Mouse (Mus musculus) neural tube, embryonic 13.5 days (tissue): ENCODE results near the gene Fam181b. TPM values are rescaled to one million over a fixed set of nuclear protein-coding genes. Genes with fewer than 3 reads are reported as not detected.

Experiments
- ATAC-seq: fragments of 200-750 bp; cut with Nextera tagmentation; 2 replicates; pipeline ENCODE4 v1.8.0; 2017; ENCODE audit warnings: low read depth, mild to moderate bottlenecking, moderate TSS enrichment, moderate library complexity
- H3K27ac ChIP-seq: fragments of 300-500 bp; sonication (generic); replicated peaks from 2 replicates; pipeline ENCODE4 v1.5.1; 2015; ENCODE audit warnings: moderate library complexity, mild to moderate bottlenecking, inconsistent platforms
- H3K27me3 ChIP-seq: fragments of 300-500 bp; sonication (generic); 2 replicates; pipeline ENCODE4 v1.6.1; 2015; ENCODE audit warnings: mild to moderate bottlenecking, inconsistent platforms
- H3K36me3 ChIP-seq: fragments of 300-500 bp; sonication (generic); 2 replicates; pipeline ENCODE4 v1.6.1; 2015; ENCODE audit warnings: mild to moderate bottlenecking, inconsistent platforms
- H3K4me1 ChIP-seq: fragments of 300-500 bp; sonication (generic); replicated peaks from 2 replicates; pipeline ENCODE4 v1.6.1; 2015; ENCODE audit warnings: inconsistent platforms
- H3K4me2 ChIP-seq: fragments of 300-500 bp; sonication (generic); 2 replicates; pipeline ENCODE4 v1.6.1; 2015; ENCODE audit warnings: inconsistent platforms, mild to moderate bottlenecking, moderate library complexity
- H3K4me3 ChIP-seq: fragments of 300-500 bp; sonication (generic); 2 replicates; pipeline ENCODE4 v1.5.1; 2015; ENCODE audit warnings: mild to moderate bottlenecking, inconsistent platforms
- H3K9ac ChIP-seq: fragments of 300-500 bp; sonication (generic); 2 replicates; pipeline ENCODE4 v1.6.1; 2015; ENCODE audit warnings: moderate library complexity, mild to moderate bottlenecking, inconsistent platforms
- H3K9me3 ChIP-seq: fragments of 300-500 bp; sonication (generic); 2 replicates; pipeline ENCODE4 v1.6.1; 2016; ENCODE audit warnings: inconsistent platforms
- WGBS: fragments of 180-500 bp; shearing (Covaris S2); methylation state at CpG from one replicate; pipeline ENCODE4 v1.1.7; 2015; 5-methylcytosine and 5-hydroxymethylcytosine counted together
- polyA plus RNA-seq: library from polyadenylated mRNA; unstranded; fragments of >200 nt; fragmentation: Nextera tagmentation; extraction: Ambion mirVana; gene quantifications from 2 replicates; pipeline ENCODE4 v1.2.1, GENCODE M21; 2015

The Fam181b gene
- polyA plus RNA-seq, 1 experiment from 2014 or later: 67.4 TPM

- no peaks in the 10 kb centered on the region for H3K36me3 ChIP-seq
- ATAC-seq: peak; percentile 6
- peaks cover 52% of the 10 kb centered on the region for H3K4me1 ChIP-seq
- H3K9ac ChIP-seq: peak overlapping the region; percentile 98
- H3K4me3 ChIP-seq: peak overlapping the region; percentile 94
- peak overlapping the region; percentile 83 for H3K4me2 ChIP-seq
- WGBS: under 1% methylated on average over 45 of the region's 45 CpGs
- no peaks in the 10 kb centered on the region for H3K27me3 ChIP-seq
- H3K27ac ChIP-seq: peak overlapping the region; percentile 92
- H3K9me3 ChIP-seq: no peaks in the 10 kb centered on the region
Observed at GRCm38 (mm10) chr7:93080731-93081430, 1.2 kb downstream of the Fam181b start.

GRCm38 (mm10) chr7:93093371-93094058, 13.8 kb downstream of the Fam181b start:
- peak overlapping the region; percentile 51 for H3K4me2 ChIP-seq
- peak overlapping the region; percentile 54 for H3K9ac ChIP-seq
- H3K9me3 ChIP-seq: no peaks in the 10 kb centered on the region
- no peaks in the 10 kb centered on the region for H3K36me3 ChIP-seq
- H3K27me3 ChIP-seq: no peaks in the 10 kb centered on the region
- H3K4me1 ChIP-seq: peaks cover 29% of the 10 kb centered on the region
- WGBS: 4% methylated on average over 11 of the region's 11 CpGs
- peak overlapping the region; percentile 22 for H3K4me3 ChIP-seq
- peak; percentile 88 for ATAC-seq
- peak overlapping the region; percentile 83 for H3K27ac ChIP-seq

- Histone ChIP-seq H3K4me3 (peak overlapping the region; percentile 21), H3K4me1 (peaks cover 29% of the 10 kb centered on the region), H3K9me3 (no peaks in the 10 kb centered on the region), H3K27ac (no peak overlapping the region), H3K9ac (peak overlapping the region; percentile 46; the same call in 1 of the 2 replicates), H3K4me2 (peak overlapping the region; percentile 51), H3K36me3 (no peaks in the 10 kb centered on the region), H3K27me3 (no peaks in the 10 kb centered on the region)
- ATAC-seq: peak; percentile 73; the same call in 1 of the 2 replicates
- 1% methylated on average over 8 of the region's 8 CpGs for WGBS
Observed at GRCm38 (mm10) chr7:93095511-93095910, 15.8 kb downstream of the Fam181b start.

GRCm38 (mm10) chr7:93104776-93105340, 25.2 kb downstream of the Fam181b start:
- Histone ChIP-seq H3K4me3 (no peak overlapping the region), H3K9me3 (peaks cover 5% of the 10 kb centered on the region; the same call in 1 of the 2 replicates), H3K9ac (no peak overlapping the region), H3K4me2 (no peak overlapping the region), H3K4me1 (no peaks in the 10 kb centered on the region), H3K27ac (no peak overlapping the region), H3K27me3 (no peaks in the 10 kb centered on the region), H3K36me3 (no peaks in the 10 kb centered on the region)
- WGBS: 84% methylated on average over 2 of the region's 2 CpGs
- no peak for ATAC-seq

- ATAC-seq: no peak
- Histone ChIP-seq H3K36me3 (no peaks in the 10 kb centered on the region), H3K4me1 (no peaks in the 10 kb centered on the region), H3K4me3 (no peak overlapping the region), H3K9ac (no peak overlapping the region), H3K9me3 (no peaks in the 10 kb centered on the region), H3K4me2 (no peak overlapping the region), H3K27ac (no peak overlapping the region), H3K27me3 (no peaks in the 10 kb centered on the region)
- WGBS: 74% methylated on average over 2 of the region's 2 CpGs
Observed at GRCm38 (mm10) chr7:93110370-93110965, 30.8 kb downstream of the Fam181b start.

- Histone ChIP-seq H3K27me3 (no peaks in the 10 kb centered on the region), H3K9ac (no peak overlapping the region), H3K27ac (no peak overlapping the region), H3K4me2 (no peak overlapping the region), H3K4me3 (no peak overlapping the region), H3K4me1 (no peaks in the 10 kb centered on the region), H3K36me3 (no peaks in the 10 kb centered on the region), H3K9me3 (no peaks in the 10 kb centered on the region)
- WGBS: 91% methylated on average over 6 of the region's 6 CpGs
- no peak for ATAC-seq
Observed at GRCm38 (mm10) chr7:93111056-93111455, 31.4 kb downstream of the Fam181b start.

GRCm38 (mm10) chr7:93117561-93117960, 37.9 kb downstream of the Fam181b start:
- no peak overlapping the region for H3K9ac ChIP-seq

GRCm38 (mm10) chr7:93123936-93124335, 44.3 kb downstream of the Fam181b start:
- no peak overlapping the region for H3K27ac ChIP-seq
- no peaks in the 10 kb centered on the region for H3K4me1 ChIP-seq
- H3K9me3 ChIP-seq: no peaks in the 10 kb centered on the region
- H3K4me2 ChIP-seq: no peak overlapping the region
- no peak for ATAC-seq
- H3K36me3 ChIP-seq: no peaks in the 10 kb centered on the region
- H3K4me3 ChIP-seq: no peak overlapping the region
- H3K27me3 ChIP-seq: no peaks in the 10 kb centered on the region
- H3K9ac ChIP-seq: no peak overlapping the region
- 77% methylated on average over 1 of the region's 1 CpGs for WGBS

More at GRCm38 (mm10) chr7:93117561-93117960, 37.9 kb downstream of the Fam181b start:
- no peaks in the 10 kb centered on the region for H3K9me3 ChIP-seq
- no peak for ATAC-seq
- 63% methylated on average over 1 of the region's 1 CpGs for WGBS
- H3K4me1 ChIP-seq: no peaks in the 10 kb centered on the region
- no peaks in the 10 kb centered on the region for H3K36me3 ChIP-seq
- H3K27me3 ChIP-seq: no peaks in the 10 kb centered on the region
- H3K4me2 ChIP-seq: no peak overlapping the region
- H3K27ac ChIP-seq: no peak overlapping the region
- H3K4me3 ChIP-seq: no peak overlapping the region

Other genes starting within 250 kb of the Fam181b start
- gene Ddias, start 205.6 kb upstream of the Fam181b start, polyA plus RNA-seq: 4.9 TPM in 2 replicates
- 22.0 and 23.4 TPM in 2 replicates for gene Prcp, start 205.4 kb upstream of the Fam181b start, polyA plus RNA-seq